Mouse (Mus musculus): ENCODE data around the gene Tbc1d17.

DNA sequence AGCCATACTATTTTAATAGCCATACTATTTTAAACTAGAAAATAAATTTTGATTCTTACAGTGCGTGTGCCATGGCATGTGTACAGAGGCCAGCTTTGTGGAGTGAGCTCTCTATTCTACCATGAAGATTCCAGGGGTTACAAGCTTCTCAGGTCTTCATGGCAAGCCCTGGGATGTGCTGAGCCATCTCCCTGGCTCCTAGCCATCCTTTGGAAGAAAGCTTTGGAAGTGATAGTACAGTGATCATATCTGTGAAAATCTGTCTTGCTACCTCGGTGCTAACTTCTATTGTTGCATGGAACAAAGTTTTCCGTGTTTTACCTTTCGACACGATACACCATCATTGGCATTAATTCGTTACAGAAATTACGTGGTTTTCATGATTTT, 46.3 kb upstream of the Tbc1d17 start:
- TF ChIP-seq FLI1 (IDR thresholded peaks at IDR 0.05; ENCODE audit: low read length), result no peak
- no peak for TF ChIP-seq GATA1 (IDR thresholded peaks at IDR 0.05; ENCODE audit: borderline replicate concordance, low read length)

All from megakaryocyte, embryonic 14.5 days (primary cell).